Mouse (Mus musculus) neural tube, embryonic 10.5 days (tissue): ENCODE results near the gene Acsf2.
A peak's percentile ranks its signal among the peaks of the same experiment; 100 is the strongest.

Source experiments
- DNase-seq: peaks from one replicate; pipeline ENCODE4 v3.0.0-alpha.2; 2017; ENCODE audit warnings: low spot score; ENCODE audit errors: extremely low spot score

Acsf2 gene

DNA sequence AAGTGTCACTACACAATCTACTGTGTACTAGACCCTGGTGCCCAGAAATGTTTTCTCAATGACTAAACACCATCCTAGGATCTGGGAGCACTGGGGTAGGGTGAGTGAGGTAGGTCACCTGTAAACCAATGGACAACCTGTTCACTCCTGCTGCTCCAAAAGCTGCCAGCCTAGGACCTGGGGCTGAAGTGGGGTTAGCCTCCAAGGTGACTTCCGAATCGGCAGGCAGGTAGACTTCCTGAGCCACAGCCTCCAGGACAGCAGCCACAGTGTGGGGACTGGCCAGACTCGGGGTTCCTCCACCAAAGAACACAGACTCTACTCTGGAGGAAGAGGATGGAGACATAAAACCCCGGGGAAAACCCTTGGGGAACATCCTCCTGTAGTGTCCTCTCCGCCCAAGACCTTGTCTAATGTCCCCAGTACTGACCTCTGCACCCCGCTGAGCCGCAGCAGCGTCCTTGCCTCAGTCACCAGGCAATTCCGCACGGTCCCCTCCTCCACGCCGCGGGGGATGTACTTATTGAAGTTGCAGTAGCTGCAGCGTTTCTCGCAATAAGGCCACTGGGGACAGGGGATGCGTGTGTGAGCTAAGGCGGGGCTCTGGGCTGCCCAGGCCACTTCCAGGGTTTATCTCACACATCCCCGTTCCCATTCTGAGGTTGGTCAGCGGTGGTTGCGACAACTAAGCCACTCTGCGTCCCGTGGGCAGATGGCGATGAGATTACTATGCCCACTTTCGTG, 53.5 kb downstream of the Acsf2 start:
- DNase-seq = peak; percentile 33

GRCm38 (mm10) chr11:94547271-94547670, 54.4 kb downstream of the Acsf2 start:
- DNase-seq = no peak

GRCm38 (mm10) chr11:94546381-94546780, 55.3 kb downstream of the Acsf2 start:
- no peak for DNase-seq

DNA sequence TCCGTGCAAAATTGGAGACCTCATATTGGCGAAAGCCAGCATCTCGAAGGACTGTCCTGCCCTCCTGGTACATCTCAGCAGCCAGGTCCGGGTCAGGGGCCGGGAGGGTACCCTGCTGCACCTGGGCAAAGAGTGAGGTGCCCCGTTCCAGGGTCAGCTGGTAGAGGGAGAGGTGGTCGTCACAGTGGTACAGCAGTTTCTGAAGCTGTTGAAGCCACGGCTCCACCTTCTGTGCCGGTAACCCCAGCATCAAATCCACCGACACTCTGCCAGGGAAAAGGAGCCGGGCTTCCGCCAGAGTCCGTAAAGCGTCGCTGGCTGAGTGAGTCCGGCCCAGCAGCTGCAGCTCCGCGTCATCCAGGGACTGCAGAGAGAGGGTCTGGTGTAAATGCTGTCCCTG, 57.2 kb downstream of the Acsf2 start:
- no peak for DNase-seq

- peak; percentile 64 for DNase-seq
Observed at GRCm38 (mm10) chr11:94543932-94544331, 57.7 kb downstream of the Acsf2 start.

DNA sequence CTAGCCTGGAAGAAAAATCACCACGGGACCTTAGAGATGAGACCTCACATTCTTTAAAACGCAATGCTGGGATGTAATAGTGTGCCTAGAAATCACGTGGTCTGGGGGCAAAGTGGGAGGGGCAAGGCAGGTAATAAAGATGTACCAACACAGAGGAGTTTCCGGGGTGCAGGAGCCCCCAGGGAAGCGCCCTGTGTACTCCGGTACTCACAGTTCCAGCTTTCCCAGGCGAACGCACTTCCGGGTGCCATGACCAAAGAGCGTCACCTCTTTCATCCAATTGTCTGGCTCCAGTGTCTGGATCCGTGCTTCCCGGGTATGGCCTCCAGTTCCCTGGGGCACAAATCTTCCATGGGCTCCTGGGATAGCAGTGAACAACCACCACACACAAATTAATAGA, 58.3 kb downstream of the Acsf2 start:
- no peak for DNase-seq

DNA sequence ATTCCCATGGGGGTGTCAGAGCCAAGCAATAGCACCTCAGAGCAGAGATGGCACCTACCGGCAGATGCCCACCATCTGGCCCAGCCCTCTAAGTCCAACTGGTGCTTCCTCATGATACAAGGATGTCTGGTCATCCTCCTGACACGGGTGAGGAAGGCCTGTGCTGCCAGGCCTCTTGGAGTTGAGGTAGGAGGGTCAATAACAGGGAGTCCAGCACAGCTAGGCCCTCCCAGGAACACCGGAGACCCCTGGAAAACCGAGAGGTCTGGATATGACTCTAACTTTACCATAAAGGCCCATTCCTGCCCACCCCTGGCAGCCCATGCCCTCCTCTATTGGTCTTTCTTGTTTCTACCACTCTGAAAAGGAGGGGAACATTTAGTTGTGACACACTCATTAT, 59.3 kb downstream of the Acsf2 start:
- no peak for DNase-seq

- DNase-seq = no peak
Observed at GRCm38 (mm10) chr11:94539761-94540160, 61.9 kb downstream of the Acsf2 start.

- no peak for DNase-seq
Observed at GRCm38 (mm10) chr11:94538733-94539292, 62.9 kb downstream of the Acsf2 start.

GRCm38 (mm10) chr11:94533171-94533570, 68.5 kb downstream of the Acsf2 start:
- DNase-seq = no peak

DNA sequence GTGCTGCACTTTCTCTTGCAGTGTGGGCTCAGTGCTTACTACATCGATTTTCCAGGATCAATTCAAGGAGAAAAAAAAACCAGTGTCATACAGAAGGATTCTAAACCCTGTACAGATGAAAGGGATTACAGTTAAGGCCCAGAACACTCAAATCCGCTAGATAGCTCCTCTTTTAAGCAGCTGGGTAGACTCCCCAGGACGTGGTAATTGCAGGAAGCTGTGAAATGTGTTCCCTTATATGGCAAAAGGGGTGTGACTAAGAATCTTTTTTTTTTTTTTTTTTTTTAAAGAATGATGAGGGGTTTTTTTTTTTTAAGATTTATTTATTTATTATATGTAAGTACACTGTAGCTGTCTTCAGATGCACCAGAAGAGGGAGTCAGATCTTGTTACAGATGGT, 72.8 kb downstream of the Acsf2 start:
- DNase-seq = no peak

GRCm38 (mm10) chr11:94526171-94526879, 75.3 kb downstream of the Acsf2 start:
- peak; percentile 72 for DNase-seq

DNA sequence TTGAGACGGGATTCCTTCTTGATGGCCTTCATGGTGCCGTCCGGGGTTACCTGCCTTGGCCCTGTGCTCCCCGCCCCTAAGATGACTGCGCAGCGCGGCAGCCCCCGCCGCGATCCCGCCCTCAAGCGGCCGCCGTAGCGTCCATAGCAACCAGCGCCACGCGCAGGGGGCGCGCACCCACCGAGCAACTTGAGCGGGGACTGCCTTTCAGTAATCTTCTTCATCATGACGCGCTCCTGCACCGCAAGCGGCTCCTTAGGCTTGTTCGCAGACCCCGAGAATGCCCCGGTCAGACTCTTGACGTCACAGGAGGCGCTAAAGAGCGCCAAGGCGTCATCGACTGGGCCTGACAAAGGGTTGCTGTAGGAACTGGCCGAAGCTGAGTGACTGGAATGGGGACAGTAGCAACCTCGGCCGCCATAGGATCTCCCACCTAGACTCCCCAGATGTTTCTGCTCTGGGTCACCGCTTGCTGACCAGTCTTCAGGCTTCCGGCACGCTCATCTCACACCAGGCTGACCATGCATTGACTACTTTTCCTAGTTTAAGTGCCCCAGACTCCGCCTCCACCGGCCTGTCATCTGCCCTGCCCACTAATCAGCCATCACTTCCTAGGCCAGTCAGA, 80.3 kb downstream of the Acsf2 start, which contains the start of gene Mycbpap:
Mycbpap (minus strand) TSS at position 524 of the 625 bp plus-strand sequence.
- peak; percentile 83 for DNase-seq

- no peak for DNase-seq
Observed at GRCm38 (mm10) chr11:94513452-94513851, 88.2 kb downstream of the Acsf2 start.

GRCm38 (mm10) chr11:94508976-94509375, 92.7 kb downstream of the Acsf2 start:
- DNase-seq = no peak
